Mouse (Mus musculus) stomach, embryonic 16.5 days (tissue): ENCODE measurements around the gene Arsb. TPM values are rescaled to one million over a fixed set of nuclear protein-coding genes. Genes with fewer than 3 reads are reported as not detected.
A peak's percentile ranks its signal among the peaks of the same experiment; 100 is the strongest.

Experiments used
- ATAC-seq: fragments of 200-750 bp; cut with Nextera tagmentation; 2 replicates; pipeline ENCODE4 v1.8.0; 2017; ENCODE audit warnings: moderate number of reproducible peaks, moderate TSS enrichment; ENCODE audit not compliant: insufficient read depth, low FRiP score
- H3K27ac ChIP-seq: fragments of 300-500 bp; sonication (generic); 2 replicates; pipeline ENCODE4 v1.5.1; 2014; ENCODE audit warnings: low read length
- H3K27me3 ChIP-seq: fragments of 300-500 bp; sonication (generic); 2 replicates; pipeline ENCODE4 v1.6.1; 2014; ENCODE audit warnings: low read length, control low read depth, mixed read lengths; ENCODE audit not compliant: control insufficient read depth, insufficient read depth
- H3K36me3 ChIP-seq: fragments of 300-500 bp; sonication (generic); 2 replicates; pipeline ENCODE4 v1.6.1; 2014; ENCODE audit warnings: low read length; ENCODE audit not compliant: control insufficient read depth, insufficient read depth
- H3K4me1 ChIP-seq: fragments of 300-500 bp; sonication (generic); 2 replicates; pipeline ENCODE4 v1.6.1; 2014; ENCODE audit warnings: low read length, control low read depth, mixed read lengths; ENCODE audit not compliant: control insufficient read depth, insufficient read depth
- H3K4me2 ChIP-seq: fragments of 300-500 bp; sonication (generic); 2 replicates; pipeline ENCODE4 v1.6.1; 2014; ENCODE audit warnings: low read depth, low read length, mixed read lengths
- H3K4me3 ChIP-seq: fragments of 300-500 bp; sonication (generic); replicated peaks from 2 replicates; pipeline ENCODE4 v1.5.1; 2014; ENCODE audit warnings: mild to moderate bottlenecking, low read length
- H3K9ac ChIP-seq: fragments of 300-500 bp; sonication (generic); 2 replicates; pipeline ENCODE4 v1.6.1; 2014; ENCODE audit warnings: low read length
- H3K9me3 ChIP-seq: fragments of 300-500 bp; sonication (generic); replicated peaks from 2 replicates; pipeline ENCODE4 v1.6.1; 2016; ENCODE audit warnings: low read length, control low read depth; ENCODE audit not compliant: control insufficient read depth
- WGBS: fragments of 180-500 bp; shearing (Covaris S2); extraction: QIAGEN DNeasy Blood & Tissue Kit; methylation state at CpG from one replicate; pipeline ENCODE4 v1.1.7; 2014; 5-methylcytosine and 5-hydroxymethylcytosine counted together
- polyA plus RNA-seq: library from polyadenylated mRNA; unstranded; fragments of >200 nt; fragmentation: Nextera tagmentation; extraction: Ambion mirVana; gene quantifications from 2 replicates; pipeline ENCODE4 v1.2.1, GENCODE M21; 2015

Gene Arsb
- polyA plus RNA-seq, 1 experiment from 2014 or later, result 12.7 TPM

DNA sequence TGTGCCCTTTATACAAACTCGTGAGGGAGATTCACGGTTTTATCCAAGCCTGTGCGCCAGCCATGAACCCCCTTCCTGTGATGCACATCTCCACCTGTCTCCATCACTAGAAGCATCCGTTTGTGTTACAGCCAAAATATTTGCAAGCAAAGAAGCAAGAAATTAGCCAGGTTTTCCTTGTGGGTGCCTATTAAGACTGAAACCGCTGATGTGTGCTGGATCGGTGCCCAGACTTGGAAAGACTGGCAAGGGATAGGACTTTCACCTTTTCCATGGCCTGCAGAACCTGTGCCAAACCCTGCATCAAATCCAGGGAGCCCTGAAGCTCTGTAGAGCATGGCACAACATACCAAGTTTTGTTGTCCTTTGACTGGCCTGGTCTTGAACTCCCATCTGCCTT, 165.0 kb downstream of the Arsb start:
- WGBS, result 65% methylated on average over 6 of the region's 6 CpGs
- H3K36me3 ChIP-seq, result no peaks in the 10 kb centered on the region

GRCm38 (mm10) chr13:93938118-93938517, 166.7 kb downstream of the Arsb start:
- no peaks in the 10 kb centered on the region for H3K9me3 ChIP-seq
- H3K4me3 ChIP-seq, result no peak overlapping the region
- no peak overlapping the region for H3K9ac ChIP-seq
- H3K4me1 ChIP-seq, result peaks cover 27% of the 10 kb centered on the region
- no peak for ATAC-seq
- no peak overlapping the region for H3K4me2 ChIP-seq
- WGBS, result 49% methylated on average over 2 of the region's 2 CpGs
- H3K36me3 ChIP-seq, result no peaks in the 10 kb centered on the region
- H3K27me3 ChIP-seq, result no peaks in the 10 kb centered on the region; the same call in 1 of the 2 replicates
- no peak overlapping the region for H3K27ac ChIP-seq

More for the DNA sequence above, 165.0 kb downstream of the Arsb start:
- Histone ChIP-seq H3K27ac (no peak overlapping the region), H3K9me3 (no peaks in the 10 kb centered on the region), H3K4me2 (no peak overlapping the region), H3K4me3 (no peak overlapping the region), H3K27me3 (no peaks in the 10 kb centered on the region; the same call in 1 of the 2 replicates), H3K9ac (no peak overlapping the region), H3K4me1 (peaks cover 27% of the 10 kb centered on the region)
- no peak for ATAC-seq

GRCm38 (mm10) chr13:93939363-93940127, 168.1 kb downstream of the Arsb start:
- Histone ChIP-seq H3K4me2 (peak overlapping the region; percentile 23), H3K9ac (no peak overlapping the region), H3K27me3 (no peaks in the 10 kb centered on the region; the same call in 1 of the 2 replicates), H3K4me1 (peaks cover 27% of the 10 kb centered on the region), H3K9me3 (no peaks in the 10 kb centered on the region), H3K36me3 (no peaks in the 10 kb centered on the region), H3K4me3 (no peak overlapping the region), H3K27ac (peak overlapping the region; percentile 76)
- WGBS, result 30% methylated on average over 6 of the region's 6 CpGs
- ATAC-seq, result peak; percentile 49

DNA sequence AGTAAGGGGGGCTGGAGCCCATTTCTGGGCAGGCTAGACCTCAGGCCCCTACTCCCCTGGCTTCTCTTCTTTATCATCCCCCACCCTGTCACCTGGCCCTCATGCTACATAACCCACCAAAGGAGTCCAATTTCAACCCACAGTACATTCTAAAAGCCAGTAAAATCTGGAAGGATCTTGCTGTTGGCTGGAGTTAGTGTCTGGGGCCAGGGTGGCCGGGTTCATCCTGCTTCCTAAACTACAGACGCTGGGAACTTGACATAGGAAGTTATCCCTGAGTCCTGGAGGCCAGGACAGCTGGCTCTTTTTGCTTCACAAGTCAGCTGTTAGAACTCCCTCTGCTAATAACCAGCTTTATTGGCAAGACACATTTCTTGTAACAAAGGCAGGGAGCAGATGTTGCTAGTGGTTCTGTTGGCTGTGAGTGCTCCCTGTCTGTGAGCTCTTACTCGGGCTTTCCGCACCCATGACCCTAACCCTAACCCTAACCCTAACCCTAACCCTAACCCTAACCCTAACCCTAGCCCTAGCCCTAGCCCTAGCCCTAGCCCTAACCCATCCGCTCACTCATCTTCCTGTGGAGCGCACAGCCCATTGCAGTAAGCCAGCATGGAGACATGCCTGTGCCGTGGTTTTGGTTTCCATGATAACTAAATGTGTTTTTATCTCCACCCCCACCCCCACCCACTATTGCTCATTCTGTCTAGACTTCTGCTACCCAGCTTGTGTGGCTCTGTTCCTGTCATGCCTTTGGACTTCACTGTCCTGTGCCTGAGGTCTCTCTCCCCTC, 169.5 kb downstream of the Arsb start:
- H3K4me1 ChIP-seq, result peaks cover 27% of the 10 kb centered on the region
- 52% methylated on average over 7 of the region's 7 CpGs for WGBS

GRCm38 (mm10) chr13:93950996-93951395, 179.6 kb downstream of the Arsb start:
- ATAC-seq, result no peak
- H3K4me2 ChIP-seq, result no peak overlapping the region
- peaks cover 9% of the 10 kb centered on the region for H3K4me1 ChIP-seq
- H3K9ac ChIP-seq, result no peak overlapping the region
- no peak overlapping the region for H3K27ac ChIP-seq
- no peaks in the 10 kb centered on the region for H3K27me3 ChIP-seq
- no peaks in the 10 kb centered on the region for H3K36me3 ChIP-seq
- H3K4me3 ChIP-seq, result no peak overlapping the region
- 11% methylated on average over 9 of the region's 9 CpGs for WGBS
- H3K9me3 ChIP-seq, result no peaks in the 10 kb centered on the region

More for the DNA sequence above, 169.5 kb downstream of the Arsb start:
- H3K9ac ChIP-seq, result no peak overlapping the region
- H3K36me3 ChIP-seq, result no peaks in the 10 kb centered on the region
- H3K27ac ChIP-seq, result peak overlapping the region; percentile 76
- no peaks in the 10 kb centered on the region for H3K27me3 ChIP-seq
- no peaks in the 10 kb centered on the region for H3K9me3 ChIP-seq
- H3K4me2 ChIP-seq, result no peak overlapping the region
- no peak overlapping the region for H3K4me3 ChIP-seq
- ATAC-seq, result peak; percentile 72

DNA sequence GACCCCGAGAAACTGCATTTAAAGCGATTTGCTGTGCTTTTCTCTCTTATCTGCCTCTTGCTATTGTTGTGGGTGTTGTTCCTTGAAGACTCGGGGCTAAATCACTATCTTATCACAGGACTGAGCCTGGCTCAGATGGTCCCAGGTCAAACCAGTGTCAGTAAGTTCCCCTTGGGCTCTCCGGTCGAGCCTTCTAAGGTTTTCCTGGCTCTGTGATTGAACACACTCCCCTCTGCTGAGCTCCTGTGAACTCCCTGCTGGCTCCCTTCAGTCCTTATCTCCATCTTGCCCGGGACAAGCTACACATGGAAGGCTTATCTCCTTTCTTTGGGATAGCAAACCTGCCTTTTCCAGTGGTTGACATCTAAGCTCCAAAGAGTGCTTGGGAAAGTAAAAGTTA, 180.1 kb downstream of the Arsb start:
- Histone ChIP-seq H3K4me3 (no peak overlapping the region), H3K4me2 (no peak overlapping the region), H3K4me1 (peaks cover 9% of the 10 kb centered on the region), H3K9ac (no peak overlapping the region), H3K27me3 (no peaks in the 10 kb centered on the region), H3K36me3 (no peaks in the 10 kb centered on the region), H3K27ac (no peak overlapping the region), H3K9me3 (no peaks in the 10 kb centered on the region)
- WGBS, result 36% methylated on average over 6 of the region's 6 CpGs
- ATAC-seq, result no peak

GRCm38 (mm10) chr13:93952466-93952865, 181.0 kb downstream of the Arsb start:
- H3K27ac ChIP-seq, result no peak overlapping the region
- no peak for ATAC-seq
- H3K27me3 ChIP-seq, result no peaks in the 10 kb centered on the region
- H3K4me3 ChIP-seq, result no peak overlapping the region
- no peaks in the 10 kb centered on the region for H3K9me3 ChIP-seq
- H3K4me2 ChIP-seq, result no peak overlapping the region
- peaks cover 9% of the 10 kb centered on the region for H3K4me1 ChIP-seq
- no peak overlapping the region for H3K9ac ChIP-seq
- H3K36me3 ChIP-seq, result no peaks in the 10 kb centered on the region
- 86% methylated on average over 4 of the region's 4 CpGs for WGBS

GRCm38 (mm10) chr13:93957907-93958306, 186.5 kb downstream of the Arsb start:
- no peaks in the 10 kb centered on the region for H3K36me3 ChIP-seq
- H3K9ac ChIP-seq, result no peak overlapping the region
- no peaks in the 10 kb centered on the region for H3K4me1 ChIP-seq
- H3K27me3 ChIP-seq, result no peaks in the 10 kb centered on the region
- no peaks in the 10 kb centered on the region for H3K9me3 ChIP-seq
- H3K4me2 ChIP-seq, result no peak overlapping the region
- H3K4me3 ChIP-seq, result no peak overlapping the region
- WGBS, result 70% methylated on average over 8 of the region's 8 CpGs
- H3K27ac ChIP-seq, result no peak overlapping the region
- ATAC-seq, result no peak

DNA sequence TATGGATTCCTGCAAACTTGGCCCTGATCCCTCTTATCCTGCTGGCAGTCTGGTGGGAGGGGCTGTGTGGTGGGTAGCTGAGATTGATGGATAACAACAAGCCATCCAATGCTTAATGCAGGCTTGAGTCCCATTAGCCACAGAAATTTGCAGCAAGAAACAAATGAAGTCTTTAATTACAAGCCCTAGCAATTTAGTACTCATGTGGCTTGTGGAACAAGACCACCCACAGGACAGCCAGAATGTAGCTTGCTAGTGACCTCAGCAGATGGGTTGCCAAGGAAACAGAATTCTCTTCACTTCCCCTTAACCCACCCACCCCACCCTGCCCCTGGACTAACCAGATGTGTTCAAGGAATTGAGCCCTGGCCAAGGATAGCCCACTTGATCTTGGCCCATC, 194.8 kb downstream of the Arsb start:
- no peak overlapping the region for H3K9ac ChIP-seq
- no peak for ATAC-seq
- no peak overlapping the region for H3K27ac ChIP-seq
- no peak overlapping the region for H3K4me2 ChIP-seq
- H3K36me3 ChIP-seq, result no peaks in the 10 kb centered on the region
- H3K9me3 ChIP-seq, result no peaks in the 10 kb centered on the region
- H3K4me3 ChIP-seq, result no peak overlapping the region
- H3K4me1 ChIP-seq, result no peaks in the 10 kb centered on the region
- no peaks in the 10 kb centered on the region for H3K27me3 ChIP-seq
